Mouse (Mus musculus): ENCODE data around the gene Gm45623. TPM values are rescaled to one million over a fixed set of nuclear protein-coding genes. Genes with fewer than 3 reads are reported as not detected.

Gm45623 gene
- polyA plus RNA-seq, 1 experiment from 2014 or later = not detected

- H3K27ac ChIP-seq (ENCODE audit: low read depth, low read length) = no peak overlapping the region
- no peaks in the 10 kb centered on the region for H3K4me1 ChIP-seq (replicated peaks; ENCODE audit: control insufficient read depth, insufficient read depth, low read length)
- no peaks in the 10 kb centered on the region for H3K9me3 ChIP-seq (ENCODE audit: control insufficient read depth, low read length)
- DNase-seq (ENCODE audit: low spot score) = no peak
- 98% methylated on average over 7 of the region's 7 CpGs for WGBS
- no peak overlapping the region for H3K4me3 ChIP-seq (ENCODE audit: low read depth, low read length)
- H3K27me3 ChIP-seq (ENCODE audit: control insufficient read depth, insufficient read depth, low read length) = no peaks in the 10 kb centered on the region
- H3K36me3 ChIP-seq (ENCODE audit: control insufficient read depth, insufficient read depth, low read length) = peaks cover 9% of the 10 kb centered on the region
- H3K9ac ChIP-seq (ENCODE audit: low read depth, low read length) = no peak overlapping the region
- ATAC-seq (ENCODE audit: low FRiP score) = no peak
- H3K4me2 ChIP-seq (replicated peaks; ENCODE audit: low read depth, low read length) = no peak overlapping the region
Observed at GRCm38 (mm10) chr13:56729046-56729445, 24.6 kb downstream of the Gm45623 start.

- no peaks in the 10 kb centered on the region for H3K27me3 ChIP-seq (ENCODE audit: control insufficient read depth, insufficient read depth, low read length)
- DNase-seq (ENCODE audit: low spot score) = no peak
- H3K36me3 ChIP-seq (ENCODE audit: control insufficient read depth, insufficient read depth, low read length) = peaks cover 13% of the 10 kb centered on the region
Observed at GRCm38 (mm10) chr13:56726551-56726950, 27.1 kb downstream of the Gm45623 start.

GRCm38 (mm10) chr13:56712221-56712620 is 41.4 kb downstream of the Gm45623 start:
- no peaks in the 10 kb centered on the region; the same call in 1 of the 2 replicates for H3K27me3 ChIP-seq (ENCODE audit: control insufficient read depth, insufficient read depth, low read length)
- 95% methylated on average over 2 of the region's 2 CpGs for WGBS
- DNase-seq (ENCODE audit: low spot score) = no peak
- H3K4me1 ChIP-seq (replicated peaks; ENCODE audit: control insufficient read depth, insufficient read depth, low read length) = no peaks in the 10 kb centered on the region
- H3K4me2 ChIP-seq (replicated peaks; ENCODE audit: low read depth, low read length) = no peak overlapping the region
- peaks cover 4% of the 10 kb centered on the region; the same call in 1 of the 2 replicates for H3K36me3 ChIP-seq (ENCODE audit: control insufficient read depth, insufficient read depth, low read length)
- no peak overlapping the region for H3K4me3 ChIP-seq (ENCODE audit: low read depth, low read length)
- H3K9me3 ChIP-seq (ENCODE audit: control insufficient read depth, low read length) = no peaks in the 10 kb centered on the region
- H3K27ac ChIP-seq (ENCODE audit: low read depth, low read length) = no peak overlapping the region
- no peak overlapping the region for H3K9ac ChIP-seq (ENCODE audit: low read depth, low read length)
- ATAC-seq (ENCODE audit: low FRiP score) = no peak

More at GRCm38 (mm10) chr13:56726551-56726950, 27.1 kb downstream of the Gm45623 start:
- Histone ChIP-seq H3K4me3 (ENCODE audit: low read depth, low read length) (no peak overlapping the region), H3K4me1 (replicated peaks; ENCODE audit: control insufficient read depth, insufficient read depth, low read length) (no peaks in the 10 kb centered on the region), H3K27ac (ENCODE audit: low read depth, low read length) (no peak overlapping the region), H3K4me2 (replicated peaks; ENCODE audit: low read depth, low read length) (no peak overlapping the region), H3K9me3 (ENCODE audit: control insufficient read depth, low read length) (no peaks in the 10 kb centered on the region), H3K9ac (ENCODE audit: low read depth, low read length) (no peak overlapping the region)
- ATAC-seq (ENCODE audit: low FRiP score) = no peak
- 93% methylated on average over 4 of the region's 4 CpGs for WGBS

GRCm38 (mm10) chr13:56710620-56711019 is 43.0 kb downstream of the Gm45623 start:
- DNase-seq (ENCODE audit: low spot score) (no peak), ATAC-seq (ENCODE audit: low FRiP score) (no peak)
- Histone ChIP-seq H3K27me3 (ENCODE audit: control insufficient read depth, insufficient read depth, low read length) (no peaks in the 10 kb centered on the region; the same call in 1 of the 2 replicates), H3K4me1 (replicated peaks; ENCODE audit: control insufficient read depth, insufficient read depth, low read length) (no peaks in the 10 kb centered on the region), H3K4me2 (replicated peaks; ENCODE audit: low read depth, low read length) (no peak overlapping the region), H3K9me3 (ENCODE audit: control insufficient read depth, low read length) (no peaks in the 10 kb centered on the region), H3K27ac (ENCODE audit: low read depth, low read length) (no peak overlapping the region), H3K9ac (ENCODE audit: low read depth, low read length) (no peak overlapping the region), H3K36me3 (ENCODE audit: control insufficient read depth, insufficient read depth, low read length) (peaks cover 4% of the 10 kb centered on the region; the same call in 1 of the 2 replicates), H3K4me3 (ENCODE audit: low read depth, low read length) (no peak overlapping the region)
- WGBS = 58% methylated on average over 2 of the region's 2 CpGs

GRCm38 (mm10) chr13:56707606-56708005 is 46.0 kb downstream of the Gm45623 start:
- Histone ChIP-seq H3K9ac (ENCODE audit: low read depth, low read length) (no peak overlapping the region), H3K4me1 (replicated peaks; ENCODE audit: control insufficient read depth, insufficient read depth, low read length) (no peaks in the 10 kb centered on the region; the same call in 1 of the 2 replicates), H3K9me3 (ENCODE audit: control insufficient read depth, low read length) (no peaks in the 10 kb centered on the region), H3K27me3 (ENCODE audit: control insufficient read depth, insufficient read depth, low read length) (no peaks in the 10 kb centered on the region; the same call in 1 of the 2 replicates), H3K27ac (ENCODE audit: low read depth, low read length) (no peak overlapping the region), H3K4me3 (ENCODE audit: low read depth, low read length) (no peak overlapping the region), H3K36me3 (ENCODE audit: control insufficient read depth, insufficient read depth, low read length) (peaks cover 4% of the 10 kb centered on the region; the same call in 1 of the 2 replicates), H3K4me2 (replicated peaks; ENCODE audit: low read depth, low read length) (no peak overlapping the region)
- ATAC-seq (ENCODE audit: low FRiP score) (no peak), DNase-seq (ENCODE audit: low spot score) (no peak)
- WGBS = 90% methylated on average over 4 of the region's 4 CpGs

GRCm38 (mm10) chr13:56707111-56707510 is 46.5 kb downstream of the Gm45623 start:
- ATAC-seq (ENCODE audit: low FRiP score) = no peak
- H3K9me3 ChIP-seq (ENCODE audit: control insufficient read depth, low read length) = no peaks in the 10 kb centered on the region
- H3K9ac ChIP-seq (ENCODE audit: low read depth, low read length) = no peak overlapping the region
- H3K4me3 ChIP-seq (ENCODE audit: low read depth, low read length) = no peak overlapping the region
- no peak overlapping the region for H3K27ac ChIP-seq (ENCODE audit: low read depth, low read length)
- no peaks in the 10 kb centered on the region; the same call in 1 of the 2 replicates for H3K27me3 ChIP-seq (ENCODE audit: control insufficient read depth, insufficient read depth, low read length)
- H3K36me3 ChIP-seq (ENCODE audit: control insufficient read depth, insufficient read depth, low read length) = peaks cover 1% of the 10 kb centered on the region; the same call in 1 of the 2 replicates
- H3K4me2 ChIP-seq (replicated peaks; ENCODE audit: low read depth, low read length) = no peak overlapping the region
- no peak for DNase-seq (ENCODE audit: low spot score)
- no peaks in the 10 kb centered on the region; the same call in 1 of the 2 replicates for H3K4me1 ChIP-seq (replicated peaks; ENCODE audit: control insufficient read depth, insufficient read depth, low read length)
- 98% methylated on average over 4 of the region's 4 CpGs for WGBS

- peak overlapping the region; percentile 54 for H3K4me3 ChIP-seq (ENCODE audit: low read depth, low read length)
- H3K9me3 ChIP-seq (ENCODE audit: control insufficient read depth, low read length) = no peaks in the 10 kb centered on the region
- peak overlapping the region; percentile 72 for H3K4me2 ChIP-seq (replicated peaks; ENCODE audit: low read depth, low read length)
- no peaks in the 10 kb centered on the region; the same call in 1 of the 2 replicates for H3K4me1 ChIP-seq (replicated peaks; ENCODE audit: control insufficient read depth, insufficient read depth, low read length)
- no peak overlapping the region; the same call in 1 of the 2 replicates for H3K27ac ChIP-seq (ENCODE audit: low read depth, low read length)
- WGBS = 83% methylated on average over 2 of the region's 2 CpGs
- H3K9ac ChIP-seq (ENCODE audit: low read depth, low read length) = peak overlapping the region; percentile 97
- no peaks in the 10 kb centered on the region for H3K27me3 ChIP-seq (ENCODE audit: control insufficient read depth, insufficient read depth, low read length)
- DNase-seq (ENCODE audit: low spot score) (no peak), ATAC-seq (ENCODE audit: low FRiP score) (no peak)
- H3K36me3 ChIP-seq (ENCODE audit: control insufficient read depth, insufficient read depth, low read length) = no peaks in the 10 kb centered on the region
Observed at GRCm38 (mm10) chr13:56704596-56704995, 49.0 kb downstream of the Gm45623 start.

GRCm38 (mm10) chr13:56703871-56704321 is 49.7 kb downstream of the Gm45623 start:
- Histone ChIP-seq H3K9ac (ENCODE audit: low read depth, low read length) (peak overlapping the region; percentile 97), H3K4me1 (replicated peaks; ENCODE audit: control insufficient read depth, insufficient read depth, low read length) (no peaks in the 10 kb centered on the region; the same call in 1 of the 2 replicates), H3K4me2 (replicated peaks; ENCODE audit: low read depth, low read length) (peak overlapping the region; percentile 72), H3K4me3 (ENCODE audit: low read depth, low read length) (peak overlapping the region; percentile 54), H3K27me3 (ENCODE audit: control insufficient read depth, insufficient read depth, low read length) (no peaks in the 10 kb centered on the region), H3K36me3 (ENCODE audit: control insufficient read depth, insufficient read depth, low read length) (no peaks in the 10 kb centered on the region), H3K27ac (ENCODE audit: low read depth, low read length) (peak overlapping the region; percentile 98), H3K9me3 (ENCODE audit: control insufficient read depth, low read length) (no peaks in the 10 kb centered on the region)
- ATAC-seq (ENCODE audit: low FRiP score) = peak; percentile 15
- WGBS = 2% methylated on average over 11 of the region's 11 CpGs
- peak; percentile 49 for DNase-seq (ENCODE audit: low spot score)

GRCm38 (mm10) chr13:56703222-56703870 is 50.3 kb downstream of the Gm45623 start:
- peak; percentile 87 for DNase-seq (ENCODE audit: low spot score)
- Histone ChIP-seq H3K36me3 (ENCODE audit: control insufficient read depth, insufficient read depth, low read length) (no peaks in the 10 kb centered on the region), H3K9me3 (ENCODE audit: control insufficient read depth, low read length) (no peaks in the 10 kb centered on the region), H3K27ac (ENCODE audit: low read depth, low read length) (peak overlapping the region; percentile 98), H3K4me3 (ENCODE audit: low read depth, low read length) (peak overlapping the region; percentile 54), H3K9ac (ENCODE audit: low read depth, low read length) (peak overlapping the region; percentile 97), H3K4me2 (replicated peaks; ENCODE audit: low read depth, low read length) (peak overlapping the region; percentile 72), H3K4me1 (replicated peaks; ENCODE audit: control insufficient read depth, insufficient read depth, low read length) (peaks cover 2% of the 10 kb centered on the region; the same call in 1 of the 2 replicates), H3K27me3 (ENCODE audit: control insufficient read depth, insufficient read depth, low read length) (no peaks in the 10 kb centered on the region)
- peak; percentile 83 for ATAC-seq (ENCODE audit: low FRiP score)
- WGBS = under 1% methylated on average over 58 of the region's 80 CpGs
